Mouse (Mus musculus): ENCODE measurements at regions not wholly inside any gene's neighbourhood (a gene's known extent, or its start where the extent isn't known, plus 50 kb on each side); places are given as distances from the start of the nearest gene placed in this dataset.

GRCm38 (mm10) chr2:137446919-137447318 is 330.5 kb upstream of the Jag1 start:
- 91% methylated on average over 7 of the region's 7 CpGs for WGBS
- no peak for ATAC-seq (ENCODE audit: low FRiP score, low read depth)
- no peaks in the 10 kb centered on the region for H3K4me1 ChIP-seq

GRCm38 (mm10) chr2:137437741-137438140 is 321.3 kb upstream of the Jag1 start:
- 87% methylated on average over 5 of the region's 5 CpGs for WGBS
- H3K9me3 ChIP-seq, result no peaks in the 10 kb centered on the region
- no peak overlapping the region for H3K27ac ChIP-seq (replicated peaks)
- H3K9ac ChIP-seq (replicated peaks), result no peak overlapping the region
- H3K4me1 ChIP-seq, result peaks cover 3% of the 10 kb centered on the region; the same call in 1 of the 2 replicates
- no peaks in the 10 kb centered on the region for H3K36me3 ChIP-seq
- H3K4me3 ChIP-seq, result no peak overlapping the region
- no peaks in the 10 kb centered on the region for H3K27me3 ChIP-seq
- no peak for ATAC-seq (ENCODE audit: low FRiP score, low read depth)
- H3K4me2 ChIP-seq (replicated peaks), result no peak overlapping the region

More at GRCm38 (mm10) chr2:137446919-137447318, 330.5 kb upstream of the Jag1 start:
- H3K4me3 ChIP-seq, result no peak overlapping the region
- H3K27ac ChIP-seq (replicated peaks), result no peak overlapping the region
- no peaks in the 10 kb centered on the region for H3K36me3 ChIP-seq
- no peaks in the 10 kb centered on the region for H3K27me3 ChIP-seq
- no peak overlapping the region for H3K9ac ChIP-seq (replicated peaks)
- H3K9me3 ChIP-seq, result no peaks in the 10 kb centered on the region
- no peak overlapping the region for H3K4me2 ChIP-seq (replicated peaks)

DNA sequence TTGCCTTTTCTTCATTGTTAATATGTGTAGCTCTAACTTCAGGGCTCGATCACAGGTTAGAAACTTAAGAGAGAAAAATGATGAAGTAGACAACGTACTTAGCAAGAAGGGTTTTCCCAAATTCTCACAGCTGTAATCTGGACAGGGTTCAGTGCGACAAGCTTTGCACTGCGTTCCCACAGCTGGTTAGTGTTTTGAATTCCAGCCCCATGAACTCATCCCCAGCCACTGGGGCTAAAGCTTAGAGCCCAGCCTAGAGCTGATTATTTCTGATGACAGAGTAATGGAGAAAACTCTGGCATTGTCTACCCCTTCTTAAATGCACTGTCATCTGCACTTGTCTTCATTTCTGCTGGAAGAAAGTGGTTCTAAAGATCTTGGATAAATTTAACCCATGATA is 319.7 kb upstream of the Jag1 start:
- H3K9me3 ChIP-seq, result no peaks in the 10 kb centered on the region
- WGBS, result 79% methylated on average over 4 of the region's 4 CpGs
- no peak for ATAC-seq (ENCODE audit: low FRiP score, low read depth)
- no peak overlapping the region for H3K4me2 ChIP-seq (replicated peaks)
- no peaks in the 10 kb centered on the region for H3K27me3 ChIP-seq
- no peaks in the 10 kb centered on the region for H3K36me3 ChIP-seq
- H3K4me1 ChIP-seq, result peaks cover 3% of the 10 kb centered on the region; the same call in 1 of the 2 replicates
- no peak overlapping the region for H3K27ac ChIP-seq (replicated peaks)
- no peak overlapping the region for H3K9ac ChIP-seq (replicated peaks)
- H3K4me3 ChIP-seq, result no peak overlapping the region

- no peak for ATAC-seq (ENCODE audit: low FRiP score, low read depth)
- no peak overlapping the region for H3K9ac ChIP-seq (replicated peaks)
- H3K27me3 ChIP-seq, result no peaks in the 10 kb centered on the region
- H3K4me3 ChIP-seq, result no peak overlapping the region
- no peak overlapping the region for H3K4me2 ChIP-seq (replicated peaks)
- H3K9me3 ChIP-seq, result no peaks in the 10 kb centered on the region
- H3K4me1 ChIP-seq, result peaks cover 2% of the 10 kb centered on the region; the same call in 1 of the 2 replicates
- WGBS, result 70% methylated on average over 3 of the region's 3 CpGs
- no peaks in the 10 kb centered on the region for H3K36me3 ChIP-seq
- H3K27ac ChIP-seq (replicated peaks), result no peak overlapping the region
Measured at GRCm38 (mm10) chr2:137422656-137423055, 306.2 kb upstream of the Jag1 start.

DNA sequence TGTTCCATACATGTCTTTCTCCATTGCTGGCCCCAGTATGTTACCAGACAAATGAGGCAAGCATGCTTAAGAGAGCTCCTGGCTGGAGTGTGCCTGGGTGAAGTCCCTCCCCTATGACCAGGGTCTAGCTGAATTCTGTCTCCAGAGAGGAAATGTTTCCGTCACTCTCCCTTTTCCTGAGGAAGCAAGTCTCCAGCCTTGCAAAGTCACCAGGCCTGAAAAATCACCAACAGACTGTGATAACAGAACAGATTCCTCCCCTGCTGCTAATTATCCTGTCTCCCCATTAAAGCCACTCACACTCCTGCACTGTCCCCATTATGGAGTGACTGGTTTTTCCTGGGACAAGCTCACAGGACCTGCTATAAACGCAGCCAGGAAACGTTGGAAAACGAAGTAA is 303.2 kb upstream of the Jag1 start:
- ATAC-seq (ENCODE audit: low FRiP score, low read depth), result no peak
- H3K27me3 ChIP-seq, result no peaks in the 10 kb centered on the region
- H3K4me2 ChIP-seq (replicated peaks), result no peak overlapping the region
- H3K4me3 ChIP-seq, result no peak overlapping the region
- H3K4me1 ChIP-seq, result peaks cover 2% of the 10 kb centered on the region; the same call in 1 of the 2 replicates
- no peaks in the 10 kb centered on the region for H3K9me3 ChIP-seq
- H3K27ac ChIP-seq (replicated peaks), result no peak overlapping the region
- H3K9ac ChIP-seq (replicated peaks), result no peak overlapping the region
- WGBS, result 75% methylated on average over 4 of the region's 4 CpGs
- H3K36me3 ChIP-seq, result no peaks in the 10 kb centered on the region

DNA sequence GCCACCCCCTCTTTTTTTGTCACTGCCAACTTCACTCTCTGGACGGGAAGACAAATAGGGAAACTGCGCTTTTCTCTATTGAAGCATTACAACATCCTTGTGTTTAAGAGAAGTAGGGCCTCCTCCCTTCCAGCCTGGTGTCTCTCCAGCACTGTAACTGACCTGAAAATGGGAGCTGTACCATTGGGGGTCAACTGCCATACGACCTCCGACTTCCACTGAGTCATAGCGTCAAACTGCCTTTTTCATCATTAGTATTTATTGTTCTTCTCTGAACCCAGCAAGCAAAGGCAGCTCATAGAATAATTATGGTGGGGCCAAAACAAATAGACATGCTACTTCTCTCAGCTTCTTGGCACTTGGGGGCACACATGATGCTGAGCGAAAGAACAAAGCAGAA is 301.2 kb upstream of the Jag1 start:
- no peak overlapping the region for H3K27ac ChIP-seq (replicated peaks)
- H3K27me3 ChIP-seq, result no peaks in the 10 kb centered on the region
- no peak for ATAC-seq (ENCODE audit: low FRiP score, low read depth)
- no peak overlapping the region for H3K4me3 ChIP-seq
- H3K9ac ChIP-seq (replicated peaks), result no peak overlapping the region
- WGBS, result 90% methylated on average over 6 of the region's 6 CpGs
- H3K4me2 ChIP-seq (replicated peaks), result no peak overlapping the region
- no peaks in the 10 kb centered on the region for H3K9me3 ChIP-seq
- peaks cover under 1% of the 10 kb centered on the region; the same call in 1 of the 2 replicates for H3K4me1 ChIP-seq
- no peaks in the 10 kb centered on the region for H3K36me3 ChIP-seq

GRCm38 (mm10) chr2:137413432-137413831 is 297.0 kb upstream of the Jag1 start:
- no peaks in the 10 kb centered on the region for H3K9me3 ChIP-seq
- H3K27me3 ChIP-seq, result no peaks in the 10 kb centered on the region
- ATAC-seq (ENCODE audit: low FRiP score, low read depth), result no peak
- no peaks in the 10 kb centered on the region for H3K4me1 ChIP-seq
- no peak overlapping the region for H3K4me3 ChIP-seq
- WGBS, result 90% methylated on average over 3 of the region's 3 CpGs
- H3K9ac ChIP-seq (replicated peaks), result no peak overlapping the region
- H3K4me2 ChIP-seq (replicated peaks), result no peak overlapping the region
- no peak overlapping the region for H3K27ac ChIP-seq (replicated peaks)
- H3K36me3 ChIP-seq, result no peaks in the 10 kb centered on the region

DNA sequence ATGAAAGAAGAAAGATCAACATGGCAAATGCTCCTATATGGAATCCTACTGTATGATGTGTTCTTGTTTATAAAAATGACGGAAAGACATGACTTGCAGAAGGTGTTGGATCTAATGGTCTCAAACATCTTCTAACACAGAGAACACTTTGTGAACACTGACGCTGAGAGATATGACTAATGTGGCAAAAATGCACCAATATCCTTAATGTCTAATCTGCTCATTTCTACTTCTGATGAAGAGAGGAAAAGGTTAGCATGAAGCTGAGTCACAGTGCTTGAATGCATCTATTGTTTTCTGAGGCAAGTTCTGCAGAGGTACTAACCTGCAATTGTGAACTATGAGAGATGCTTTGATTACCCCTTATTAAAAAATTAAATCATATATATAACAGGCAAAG is 293.2 kb upstream of the Jag1 start:
- Histone ChIP-seq H3K9me3 (no peaks in the 10 kb centered on the region), H3K9ac (replicated peaks) (no peak overlapping the region), H3K36me3 (no peaks in the 10 kb centered on the region), H3K4me3 (no peak overlapping the region), H3K4me2 (replicated peaks) (no peak overlapping the region), H3K4me1 (no peaks in the 10 kb centered on the region), H3K27me3 (no peaks in the 10 kb centered on the region), H3K27ac (replicated peaks) (no peak overlapping the region)
- WGBS, result 94% methylated on average over 2 of the region's 2 CpGs
- ATAC-seq (ENCODE audit: low FRiP score, low read depth), result no peak

DNA sequence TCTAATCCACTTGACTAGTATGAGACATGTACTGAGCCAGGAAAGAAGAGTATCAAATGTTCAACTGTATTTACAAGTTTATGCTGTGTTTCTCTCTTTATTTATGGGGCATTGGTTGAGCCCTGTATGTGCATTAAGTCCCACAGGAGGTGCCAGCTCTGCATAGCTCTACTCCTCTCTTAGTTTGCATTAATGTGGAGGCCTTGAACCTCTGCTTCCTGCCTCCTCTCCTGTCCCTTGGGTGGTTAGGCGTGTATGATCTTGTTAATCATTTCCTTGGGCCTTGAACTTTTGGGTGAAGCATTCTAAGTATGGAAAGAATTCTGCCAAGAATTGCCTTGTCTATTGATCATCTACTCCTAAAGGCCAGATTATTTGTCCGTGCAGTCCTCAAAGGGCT is 291.9 kb upstream of the Jag1 start:
- 84% methylated on average over 2 of the region's 2 CpGs for WGBS
- Histone ChIP-seq H3K27ac (replicated peaks) (no peak overlapping the region), H3K4me1 (no peaks in the 10 kb centered on the region), H3K27me3 (no peaks in the 10 kb centered on the region), H3K4me3 (no peak overlapping the region), H3K9me3 (no peaks in the 10 kb centered on the region), H3K9ac (replicated peaks) (no peak overlapping the region), H3K4me2 (replicated peaks) (no peak overlapping the region), H3K36me3 (no peaks in the 10 kb centered on the region)
- no peak for ATAC-seq (ENCODE audit: low FRiP score, low read depth)

DNA sequence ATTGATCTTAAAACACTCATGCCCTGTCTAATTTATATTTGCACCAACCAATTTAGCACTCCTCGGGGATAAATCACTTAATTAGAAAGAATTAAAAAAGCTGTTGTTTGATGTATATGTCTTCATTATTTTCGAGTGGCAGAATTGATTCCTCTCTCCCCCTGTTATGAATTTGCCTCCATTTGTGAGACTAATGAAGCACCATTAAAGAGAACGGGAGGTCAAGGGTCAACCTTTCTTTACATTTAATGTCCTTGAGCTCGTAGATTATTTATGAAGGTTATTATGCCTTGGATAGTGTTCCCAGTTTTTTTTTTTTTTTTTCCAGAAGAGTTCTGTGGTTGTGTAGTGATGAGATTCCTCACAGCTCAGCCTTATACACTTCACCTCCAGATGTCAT is 277.0 kb upstream of the Jag1 start:
- ATAC-seq (ENCODE audit: low FRiP score, low read depth), result no peak

DNA sequence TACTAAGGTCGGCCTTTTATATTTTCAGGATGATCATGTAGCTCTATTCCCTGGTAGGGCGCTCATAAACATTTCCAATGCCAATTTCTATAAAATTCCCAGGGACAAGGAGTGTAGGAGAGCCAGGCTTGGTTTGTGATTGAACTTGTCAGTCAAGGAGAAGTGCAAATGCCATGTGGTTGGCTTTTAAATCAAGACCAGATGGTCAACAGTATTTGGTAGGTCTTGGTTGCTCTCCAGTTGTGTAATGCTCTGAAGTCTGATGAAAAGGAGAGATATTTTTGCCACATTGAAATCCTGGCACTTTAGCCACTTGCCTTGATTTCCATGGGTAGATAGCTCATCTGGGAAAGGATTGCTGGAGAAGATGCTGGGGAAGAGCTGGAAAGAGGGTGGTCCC is 263.4 kb upstream of the Jag1 start:
- H3K4me3 ChIP-seq, result no peak overlapping the region
- no peak overlapping the region for H3K4me2 ChIP-seq (replicated peaks)
- no peaks in the 10 kb centered on the region for H3K27me3 ChIP-seq
- no peaks in the 10 kb centered on the region for H3K9me3 ChIP-seq
- no peak overlapping the region for H3K27ac ChIP-seq (replicated peaks)
- no peak overlapping the region for H3K9ac ChIP-seq (replicated peaks)
- H3K36me3 ChIP-seq, result no peaks in the 10 kb centered on the region
- WGBS, result 89% methylated on average over 2 of the region's 2 CpGs
- H3K4me1 ChIP-seq, result no peaks in the 10 kb centered on the region
- ATAC-seq (ENCODE audit: low FRiP score, low read depth), result no peak

More for the DNA sequence above, 277.0 kb upstream of the Jag1 start:
- Histone ChIP-seq H3K9ac (replicated peaks) (no peak overlapping the region), H3K27me3 (no peaks in the 10 kb centered on the region), H3K36me3 (no peaks in the 10 kb centered on the region), H3K9me3 (no peaks in the 10 kb centered on the region), H3K4me1 (no peaks in the 10 kb centered on the region), H3K4me3 (no peak overlapping the region), H3K27ac (replicated peaks) (no peak overlapping the region), H3K4me2 (replicated peaks) (no peak overlapping the region)
- 69% methylated on average over 4 of the region's 4 CpGs for WGBS

- no peak overlapping the region for H3K9ac ChIP-seq (replicated peaks)
- H3K27me3 ChIP-seq, result no peaks in the 10 kb centered on the region
- no peak overlapping the region for H3K4me2 ChIP-seq (replicated peaks)
- ATAC-seq (ENCODE audit: low FRiP score, low read depth), result no peak
- no peak overlapping the region for H3K27ac ChIP-seq (replicated peaks)
- no peak overlapping the region for H3K4me3 ChIP-seq
- H3K36me3 ChIP-seq, result no peaks in the 10 kb centered on the region
- no peaks in the 10 kb centered on the region for H3K9me3 ChIP-seq
- 83% methylated on average over 5 of the region's 5 CpGs for WGBS
- no peaks in the 10 kb centered on the region for H3K4me1 ChIP-seq
Measured at GRCm38 (mm10) chr2:137375346-137375745, 258.9 kb upstream of the Jag1 start.

DNA sequence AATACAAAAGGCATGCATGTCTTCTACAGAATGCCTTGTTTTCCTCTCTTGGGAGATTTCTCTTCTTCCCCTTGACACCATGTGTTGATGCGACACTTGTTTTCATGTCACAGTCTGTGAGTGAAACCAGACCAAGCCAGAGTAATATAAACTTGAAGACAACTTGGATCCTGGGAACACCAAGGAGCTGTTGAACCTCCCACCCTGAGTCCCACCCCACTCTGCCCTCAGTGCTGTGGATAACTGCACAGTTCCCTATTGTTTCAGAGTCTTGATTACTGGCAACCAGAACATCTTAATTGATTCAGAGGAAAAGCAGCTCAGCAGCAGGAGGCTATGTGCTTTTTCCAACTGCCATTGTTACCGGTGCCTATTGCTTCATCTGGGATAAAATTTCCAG is 254.6 kb upstream of the Jag1 start:
- 83% methylated on average over 2 of the region's 2 CpGs for WGBS
- H3K27ac ChIP-seq (replicated peaks), result no peak overlapping the region
- H3K27me3 ChIP-seq, result no peaks in the 10 kb centered on the region
- H3K9me3 ChIP-seq, result no peaks in the 10 kb centered on the region
- H3K4me1 ChIP-seq, result no peaks in the 10 kb centered on the region
- no peak overlapping the region for H3K9ac ChIP-seq (replicated peaks)
- H3K4me2 ChIP-seq (replicated peaks), result no peak overlapping the region
- no peaks in the 10 kb centered on the region for H3K36me3 ChIP-seq
- no peak overlapping the region for H3K4me3 ChIP-seq
- no peak for ATAC-seq (ENCODE audit: low FRiP score, low read depth)
